Mouse (Mus musculus): ENCODE data around the gene Shox2.

DNA sequence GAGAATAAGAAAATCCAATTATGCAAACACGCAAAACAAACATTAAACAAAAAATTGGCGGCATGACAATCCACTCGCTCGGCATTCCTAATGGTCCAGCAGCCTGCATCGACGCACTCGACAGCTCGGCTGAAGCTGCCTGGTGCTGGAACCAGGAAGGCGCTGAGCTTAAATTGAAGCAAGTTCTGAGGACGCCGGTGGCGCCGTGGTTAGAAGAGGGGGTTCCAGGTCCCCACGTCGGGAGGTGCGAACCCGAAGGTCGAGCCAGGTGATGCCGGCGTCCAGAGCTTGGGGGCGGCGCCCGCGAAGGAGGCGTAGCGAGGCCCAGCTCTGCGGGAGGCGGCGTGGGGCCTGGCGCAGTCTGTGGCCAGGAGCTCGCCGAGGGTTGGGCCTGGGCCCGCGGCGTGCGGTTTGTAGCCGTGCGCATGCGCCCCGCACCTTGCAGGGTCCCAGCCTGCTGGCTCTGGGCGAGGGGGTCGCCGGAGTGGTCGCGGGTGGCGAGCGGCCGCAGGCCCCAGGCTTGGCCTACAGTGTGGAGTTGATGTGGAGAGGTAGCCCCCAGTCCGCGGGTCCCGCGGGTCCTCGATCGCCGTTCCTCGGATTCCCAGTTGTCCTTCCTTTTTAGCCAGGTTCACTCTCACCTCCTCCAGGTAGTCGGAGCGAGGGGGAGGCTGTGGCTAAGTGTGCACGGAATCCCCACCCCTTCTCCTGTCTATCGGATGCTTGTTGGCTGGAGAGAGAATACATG is 4.1 kb upstream of the Shox2 start:
- TF ChIP-seq GATA1 (IDR thresholded peaks at IDR 0.05; ENCODE audit: low read length) (no peak), TAL1 (IDR thresholded peaks at IDR 0.05; ENCODE audit: low read length) (no peak)
